Mouse (Mus musculus): Measurements from ENCODE around the gene Ccl20. TPM values are rescaled to one million over a fixed set of nuclear protein-coding genes. Genes with fewer than 3 reads are reported as not detected.

The Ccl20 gene
- total RNA-seq, 2 experiments from 2014 or later: not detected

DNA sequence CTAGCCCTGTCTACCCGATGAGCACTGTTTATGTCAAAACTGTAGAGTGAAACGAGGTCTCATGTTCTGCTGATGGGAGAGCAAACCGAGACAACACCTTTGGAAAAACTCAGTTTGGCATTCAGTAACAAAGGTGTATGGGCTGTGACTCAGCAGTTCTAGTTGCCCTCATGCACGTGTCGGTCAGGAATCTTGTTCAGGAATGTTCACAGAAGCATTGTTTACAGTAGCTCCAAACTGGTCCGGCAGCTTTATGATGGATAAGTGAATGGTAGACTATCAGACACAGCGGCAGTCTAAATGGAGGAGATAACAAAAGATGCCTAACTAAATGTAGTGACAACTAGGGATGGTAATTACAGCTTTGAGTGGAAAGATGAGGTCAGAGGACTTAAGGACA lies 19.3 kb downstream of the Ccl20 start:
- intact Hi-C loops (cut with DNase I): no loop called here
- no peak for DNase-seq (ENCODE audit: low spot score in 2 of 2)

DNA sequence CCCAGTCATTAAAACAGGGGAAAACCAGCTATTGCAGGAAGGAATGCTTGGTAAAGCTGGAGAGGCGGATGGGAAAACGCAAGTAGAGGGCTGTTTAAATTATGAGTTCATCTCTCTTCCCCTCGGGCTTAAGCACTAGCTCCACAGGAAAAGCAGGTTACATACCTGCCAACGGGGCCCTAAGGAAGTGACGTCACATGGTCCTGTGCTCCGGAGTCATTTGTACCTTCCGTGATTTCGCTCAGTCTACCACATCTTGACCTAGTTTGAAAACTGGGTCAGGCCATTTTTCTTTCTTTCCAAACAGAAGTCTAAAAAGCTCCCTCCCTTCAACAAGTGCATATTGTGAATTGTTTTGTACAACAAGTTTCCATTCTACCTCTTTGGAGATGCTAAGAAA lies 21.3 kb downstream of the Ccl20 start:
- intact Hi-C loops (cut with DNase I): no loop called here
- DNase-seq (ENCODE audit: low spot score in 2 of 2): no peak

DNA sequence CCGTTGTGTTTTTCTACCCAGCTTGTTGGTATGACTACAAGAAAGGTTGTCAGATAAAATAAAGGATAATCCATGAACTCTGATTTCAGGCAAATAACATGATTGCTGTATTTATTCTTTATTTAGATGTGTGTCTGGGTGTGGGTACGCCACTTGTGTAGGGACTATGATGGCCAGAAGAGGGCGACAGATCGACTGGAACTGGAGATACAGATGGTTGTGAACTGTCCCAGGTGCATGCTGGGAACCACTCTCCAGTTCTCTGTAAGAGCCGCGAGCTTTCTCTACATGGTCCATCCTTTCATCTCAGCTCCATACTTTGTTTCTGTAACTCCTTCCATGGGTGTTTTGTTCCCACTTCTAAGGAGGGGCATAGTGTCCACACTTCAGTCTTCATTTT lies 22.2 kb downstream of the Ccl20 start:
- intact Hi-C loops (cut with DNase I): no loop called here
- no peak for DNase-seq (ENCODE audit: low spot score in 2 of 2)

DNA sequence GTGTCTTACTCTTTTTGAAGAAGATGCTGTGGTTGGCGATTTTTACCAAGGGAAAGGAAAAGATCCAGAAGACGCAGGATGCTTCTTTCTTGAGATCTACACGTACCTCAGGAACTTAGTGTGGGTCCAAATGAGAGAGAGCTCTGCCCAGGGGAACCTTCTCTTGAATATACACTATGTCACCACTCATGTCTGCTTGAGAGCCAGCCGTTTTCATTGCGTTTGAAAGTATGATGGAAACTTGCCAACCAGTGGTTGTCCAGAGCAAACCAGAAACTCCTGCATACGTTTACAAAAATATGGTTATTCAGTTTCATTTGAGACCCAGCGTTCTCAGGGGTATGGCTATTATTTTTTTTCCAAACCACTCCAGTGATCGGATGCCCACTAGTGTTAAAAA lies 24.9 kb downstream of the Ccl20 start:
- intact Hi-C loops (cut with DNase I): no loop called here
- DNase-seq (ENCODE audit: low spot score in 2 of 2): no peak

DNA sequence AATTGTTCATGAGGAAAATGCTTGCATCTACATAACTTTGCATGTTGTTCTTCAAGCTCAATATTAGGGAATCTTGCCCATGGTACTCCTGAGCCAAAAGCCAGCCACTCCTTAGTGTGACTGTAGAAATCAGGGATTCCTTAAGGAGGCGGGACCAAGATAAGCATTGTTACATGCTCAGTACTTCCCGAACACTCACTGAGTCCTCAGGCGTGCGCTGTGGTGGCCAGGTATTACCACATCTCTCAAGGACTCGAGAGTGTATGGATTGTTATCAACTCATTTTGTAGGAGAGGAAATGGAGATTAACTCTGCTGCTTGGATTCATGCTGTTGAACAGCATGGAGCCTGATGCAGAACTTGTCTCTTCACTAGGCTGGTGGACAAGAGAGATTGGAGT lies 25.5 kb downstream of the Ccl20 start:
- no peak for DNase-seq (ENCODE audit: low spot score in 2 of 2)
- intact Hi-C loops (cut with DNase I): no loop called here

DNA sequence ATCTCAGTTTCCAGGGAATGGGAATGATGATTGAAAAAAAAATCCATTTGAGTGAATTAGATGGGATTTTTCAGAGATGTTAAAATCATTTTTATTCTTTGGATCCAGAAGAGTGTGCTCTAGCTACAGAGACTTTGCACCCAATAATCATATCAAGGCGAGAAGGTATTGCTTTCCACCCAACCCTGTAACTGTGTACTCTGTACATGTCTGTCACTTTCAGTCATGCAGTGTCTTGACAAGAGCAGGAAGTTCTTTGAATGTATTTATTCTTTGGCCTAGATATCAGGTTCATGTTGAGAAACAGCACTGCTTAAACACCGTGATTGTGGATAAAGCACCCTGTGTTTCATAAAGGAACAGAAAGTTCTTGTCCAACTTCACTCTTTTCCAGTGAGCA lies 30.0 kb downstream of the Ccl20 start:
- intact Hi-C loops (cut with DNase I): no loop called here
- no peak for DNase-seq (ENCODE audit: low spot score in 2 of 2)

DNA sequence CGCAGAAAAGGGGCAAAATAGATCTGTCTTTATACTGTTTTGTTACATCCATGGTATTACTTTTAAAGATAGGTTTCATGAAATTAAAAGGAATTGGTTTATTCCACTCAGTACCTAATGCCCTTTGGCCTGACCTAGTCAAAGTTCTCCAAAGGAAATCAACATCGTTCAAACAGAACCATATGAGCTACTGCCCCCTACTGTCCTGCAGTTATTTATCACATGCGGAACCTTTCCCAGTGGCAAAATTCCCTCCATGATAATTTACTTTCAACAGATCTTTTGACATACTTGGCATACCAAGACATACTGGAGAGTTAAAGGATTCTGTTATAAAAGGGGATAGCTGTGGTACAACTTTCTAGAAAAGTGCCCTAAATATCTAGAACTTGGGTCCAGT lies 33.7 kb downstream of the Ccl20 start:
- DNase-seq (ENCODE audit: low spot score in 2 of 2): no peak
- intact Hi-C loops (cut with DNase I): no loop called here

DNA sequence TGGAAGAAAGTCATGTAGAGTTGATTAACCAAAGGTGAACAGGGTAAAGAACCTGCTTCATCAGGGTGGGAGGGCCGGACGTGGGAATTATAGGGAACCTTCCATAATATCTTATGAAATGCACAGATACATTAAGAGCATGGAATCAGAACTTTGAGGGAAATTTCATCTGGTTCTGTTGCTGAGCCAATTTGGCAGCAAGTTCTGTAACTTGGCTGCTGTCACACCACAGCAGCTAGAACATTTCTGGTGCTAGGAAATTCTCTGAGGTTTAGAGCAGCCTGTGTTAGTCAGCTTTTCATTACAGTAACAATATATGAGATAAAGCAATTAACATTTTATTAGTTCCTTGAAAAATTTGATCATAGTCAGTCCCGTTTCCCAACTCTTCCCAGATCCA lies 36.4 kb downstream of the Ccl20 start:
- peak; percentile 13 to 49 for DNase-seq (ENCODE audit: low spot score in 2 of 2)

DNA sequence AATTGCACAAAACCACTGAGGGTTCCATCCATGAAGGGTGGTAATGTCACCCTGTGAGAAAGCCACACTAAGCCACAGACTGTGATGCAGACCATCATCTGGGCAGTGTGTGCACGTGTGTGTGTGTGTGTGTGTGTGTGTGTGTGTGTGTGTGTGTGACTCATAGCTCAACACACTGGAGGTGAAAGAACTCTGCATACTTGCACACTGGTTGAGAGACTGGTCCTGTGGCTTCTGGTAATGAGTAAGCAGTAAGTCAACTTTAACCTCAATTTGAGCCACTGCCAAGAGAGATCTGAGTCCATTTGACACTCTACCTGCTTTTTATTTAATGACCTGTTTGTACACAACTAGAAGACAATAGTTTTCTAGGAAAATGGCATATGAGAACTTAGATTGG lies 40.3 kb downstream of the Ccl20 start:
- intact Hi-C loops (cut with DNase I): no loop called here

More for the DNA sequence above, 36.4 kb downstream of the Ccl20 start:
- intact Hi-C loops (cut with DNase I): no loop called here

GRCm38 (mm10) chr1:83159603-83160002 lies 43.0 kb downstream of the Ccl20 start, which contains the start of gene Daw1:
TSS of gene Daw1 (plus strand) at chr1:83159752.
- intact Hi-C loops (cut with DNase I): no loop called here
- peak; percentile 71 to 73 for DNase-seq (ENCODE audit: low spot score in 2 of 2)

More for the DNA sequence above, 40.3 kb downstream of the Ccl20 start:
- DNase-seq (ENCODE audit: low spot score in 2 of 2): no peak

GRCm38 (mm10) chr1:83161658-83162057 lies 45.1 kb downstream of the Ccl20 start:
- DNase-seq (ENCODE audit: low spot score in 2 of 2): no peak
- intact Hi-C loops (cut with DNase I): no loop called here

GRCm38 (mm10) chr1:83164027-83164426 lies 47.5 kb downstream of the Ccl20 start:
- intact Hi-C loops (cut with DNase I): no loop called here
- no peak for DNase-seq (ENCODE audit: low spot score in 2 of 2)

Other genes with a start within 250 kb of the Ccl20 start
- not detected for gene A030005L19Rik, start 203.4 kb upstream of the Ccl20 start, total RNA-seq (2021)
- gene A030014E15Rik, start 191.8 kb upstream of the Ccl20 start, total RNA-seq (2021): not detected
- gene Gm6217, start 185.4 kb upstream of the Ccl20 start, total RNA-seq (2021): not detected
- not detected for gene A030003K21Rik, start 173.4 kb upstream of the Ccl20 start, total RNA-seq (2021)
- gene Gm7544, start 160.8 kb upstream of the Ccl20 start, total RNA-seq (2021): not detected
- not detected for gene Gm47955, start 156.5 kb upstream of the Ccl20 start, total RNA-seq (2021)
- gene Gm47959, start 116.2 kb upstream of the Ccl20 start, total RNA-seq (2021): not detected
- gene Slc19a3, start 78.3 kb upstream of the Ccl20 start, total RNA-seq (2021): 1 to 10 TPM; 2.1 to 2.5 TPM
- gene Krtap28-10, start 74.3 kb upstream of the Ccl20 start, total RNA-seq (2021): not detected
- gene Gm47969, start 71.8 kb upstream of the Ccl20 start, total RNA-seq (2021): not detected
- gene A030005K14Rik, start 57.4 kb upstream of the Ccl20 start, total RNA-seq (2021): not detected
- not detected for gene Krtap28-13, start 55.8 kb upstream of the Ccl20 start, total RNA-seq (2021)
- gene Daw1, start 43.0 kb downstream of the Ccl20 start, total RNA-seq (2021): under 1 TPM; 0.46 to 0.53 TPM